Mouse (Mus musculus) cerebellum, adult (tissue): ENCODE measurements around the gene Dock1.

Source experiments
- ATAC-seq: cut with Nextera tagmentation; 2 replicates; pipeline ENCODE4 v1.9.2; 2017; ENCODE audit warnings: mild to moderate bottlenecking, moderate library complexity, mixed read lengths; ENCODE audit not compliant: insufficient number of reproducible peaks, low FRiP score, low TSS enrichment

Dock1 gene

GRCm38 (mm10) chr7:135221475-135221874 lies 551.0 kb downstream of the Dock1 start:
- no peak for ATAC-seq
